Mouse (Mus musculus) bone marrow macrophage, adult 2 months (primary cell): ENCODE data around the gene Sema3c.

Source experiments
- CTCF ChIP-seq: IDR thresholded peaks from 2 replicates; pipeline ENCODE4 v1.5.1; 2012; ENCODE audit warnings: low read depth, mild to moderate bottlenecking, low read length, moderate library complexity
- POLR2A ChIP-seq: IDR thresholded peaks from 2 replicates; pipeline ENCODE4 v1.6.1; 2012; ENCODE audit warnings: mild to moderate bottlenecking, low read depth, low read length, borderline replicate concordance

GRCm38 (mm10) chr5:17776571-17776970, 202.5 kb downstream of the Sema3c start:
- no peak for TF ChIP-seq CTCF
- TF ChIP-seq POLR2A, result no peak
